Mouse (Mus musculus): ENCODE results near the gene Abhd6.
A peak's percentile ranks its signal among the peaks of the same experiment; 100 is the strongest.
"Not testable (repeated sequence)": the region's sequence is repeated elsewhere in the genome, so short reads cannot be mapped to it uniquely, and the experiment has no call there.

Gene Abhd6

GRCm38 (mm10) chr14:7999030-7999429, 3.7 kb upstream of the Abhd6 start:
- no peak for DNase-seq (ENCODE audit: low read depth, low spot score)

DNA sequence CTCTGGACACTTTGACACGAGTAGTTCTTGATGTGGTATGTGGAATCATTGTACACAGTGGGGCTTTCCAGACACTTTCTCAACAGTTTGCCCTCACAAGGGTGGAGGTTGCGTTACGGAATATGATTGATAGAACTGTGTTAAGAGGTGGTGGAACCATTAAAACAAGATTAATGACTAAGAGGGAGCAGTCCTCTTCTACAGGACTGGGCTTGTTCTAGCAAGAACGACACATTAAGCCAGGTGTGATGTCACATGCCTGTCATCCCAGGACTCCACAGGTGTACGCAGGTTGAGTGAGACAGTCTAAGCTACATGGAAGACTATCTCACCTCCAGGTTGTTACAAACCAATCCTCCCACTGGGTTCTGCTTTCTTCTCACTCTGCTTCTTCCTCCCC, 3.3 kb upstream of the Abhd6 start:
- DNase-seq (ENCODE audit: low read depth, low spot score): no peak

- DNase-seq (ENCODE audit: low read depth, low spot score): no peak
Measured at GRCm38 (mm10) chr14:8000247-8000646, 2.5 kb upstream of the Abhd6 start.

DNA sequence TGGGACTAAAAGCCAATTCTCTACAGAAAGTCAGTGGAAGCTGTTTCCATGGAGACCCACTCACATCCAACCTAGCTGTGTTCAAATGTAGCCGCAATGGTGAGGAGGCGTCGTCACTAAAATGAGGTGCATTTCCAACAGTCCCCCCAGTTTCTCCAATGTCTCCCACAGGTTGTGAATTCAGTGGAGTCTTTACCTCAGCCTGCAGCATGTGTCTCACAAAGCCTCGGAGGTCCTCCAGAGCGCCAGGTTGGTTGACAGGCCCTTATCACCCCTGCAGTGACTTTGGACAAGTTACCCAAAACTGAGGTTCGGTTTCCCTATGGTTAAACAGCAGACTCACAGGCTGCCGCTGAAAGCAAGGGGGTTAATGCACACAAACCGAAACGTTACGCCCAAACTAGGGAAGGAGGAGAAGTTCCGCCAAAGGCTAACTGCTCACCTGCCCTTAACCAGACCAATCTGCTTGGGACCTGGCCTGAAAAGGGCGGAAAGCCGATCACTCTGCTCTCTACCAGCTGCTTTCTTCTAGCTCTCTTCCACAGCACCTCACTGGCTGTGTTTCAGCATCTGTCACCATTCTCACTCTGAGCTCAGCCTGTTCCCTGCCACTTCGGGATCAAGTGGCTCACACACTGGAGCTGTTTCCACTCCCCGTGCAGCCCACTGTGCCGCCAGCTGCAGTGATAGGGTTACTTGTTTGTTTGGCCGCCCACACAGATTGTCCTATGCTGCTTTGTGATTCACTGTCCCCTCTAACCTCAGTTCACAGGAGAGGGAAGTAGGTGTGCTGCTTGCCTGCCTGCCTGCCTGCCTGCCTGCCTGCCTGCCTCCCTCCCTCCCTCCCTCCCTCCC, 1.6 kb upstream of the Abhd6 start:
- peak; percentile 69 for DNase-seq (ENCODE audit: low read depth, low spot score)

- no peak for DNase-seq (ENCODE audit: low read depth, low spot score)
Measured at GRCm38 (mm10) chr14:8003093-8003670, 480 bp downstream of the Abhd6 start.

GRCm38 (mm10) chr14:8003727-8004670, 1.3 kb downstream of the Abhd6 start:
- DNase-seq (ENCODE audit: low read depth, low spot score): no peak

DNA sequence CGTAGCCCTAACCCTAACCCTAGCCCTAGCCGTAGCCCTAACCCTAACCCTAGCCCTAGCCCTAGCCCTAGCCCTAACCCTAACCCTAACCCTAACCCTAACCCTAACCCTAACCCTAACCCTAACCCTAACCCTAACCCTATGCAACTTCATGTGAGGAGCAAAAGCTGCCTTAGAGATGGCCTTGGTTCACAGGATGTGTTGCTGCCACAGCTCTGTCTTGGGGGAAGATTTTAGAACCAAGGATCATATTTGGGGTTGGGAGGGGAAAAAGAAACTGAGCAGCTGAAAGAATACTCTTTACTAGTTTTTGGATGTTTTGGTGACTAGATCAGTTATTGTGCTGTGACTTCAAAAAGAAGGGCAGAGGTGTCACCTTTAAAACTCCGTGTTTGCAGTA, 3.4 kb downstream of the Abhd6 start:
- DNase-seq (ENCODE audit: low read depth, low spot score): not testable (repeated sequence)

GRCm38 (mm10) chr14:8007084-8007483, 4.4 kb downstream of the Abhd6 start:
- no peak for DNase-seq (ENCODE audit: low read depth, low spot score)

GRCm38 (mm10) chr14:8007486-8007885, 4.8 kb downstream of the Abhd6 start:
- DNase-seq (ENCODE audit: low read depth, low spot score): no peak

DNA sequence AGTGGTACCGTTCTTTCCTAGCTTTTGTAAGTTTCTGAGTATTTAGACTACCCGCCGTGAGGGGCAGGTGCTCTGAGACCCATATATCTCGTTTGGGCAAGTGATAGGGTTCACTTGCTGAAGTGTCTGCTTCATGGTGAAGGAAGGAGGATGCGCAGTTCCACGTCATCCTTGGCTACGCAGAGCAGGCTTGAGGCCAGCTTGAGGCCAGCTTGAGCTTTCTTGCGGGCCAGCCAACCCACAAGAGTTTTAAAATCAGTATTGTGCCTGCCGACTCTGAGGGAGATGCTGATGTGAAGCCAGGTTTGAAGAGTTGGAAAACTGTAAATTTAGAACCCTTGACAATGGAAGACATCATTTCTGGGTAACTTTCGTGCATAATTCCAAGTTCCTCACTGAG, 5.2 kb downstream of the Abhd6 start:
- DNase-seq (ENCODE audit: low read depth, low spot score): no peak

GRCm38 (mm10) chr14:8011297-8011696, 8.6 kb downstream of the Abhd6 start:
- DNase-seq (ENCODE audit: low read depth, low spot score): no peak

DNA sequence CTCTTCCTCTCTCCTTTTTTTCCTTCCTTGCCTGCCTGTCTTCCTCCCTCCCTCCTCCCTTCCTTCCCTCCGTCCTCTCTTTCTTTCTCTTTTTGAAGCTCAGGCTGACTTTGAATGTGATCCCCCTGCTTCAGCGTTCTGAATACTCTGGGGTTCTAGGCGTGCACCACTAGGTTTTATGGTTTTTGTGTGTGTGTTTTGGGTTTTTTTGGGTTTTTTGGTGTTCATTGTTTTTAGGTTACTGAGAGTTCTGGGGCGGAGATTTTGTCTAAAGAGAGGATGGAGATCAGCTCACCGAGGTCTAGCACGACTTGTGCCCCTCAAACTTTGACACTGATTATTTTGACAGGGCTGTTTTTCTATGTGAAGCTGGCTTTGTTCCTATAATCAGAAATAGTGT, 9.2 kb downstream of the Abhd6 start:
- no peak for DNase-seq (ENCODE audit: low read depth, low spot score)

DNA sequence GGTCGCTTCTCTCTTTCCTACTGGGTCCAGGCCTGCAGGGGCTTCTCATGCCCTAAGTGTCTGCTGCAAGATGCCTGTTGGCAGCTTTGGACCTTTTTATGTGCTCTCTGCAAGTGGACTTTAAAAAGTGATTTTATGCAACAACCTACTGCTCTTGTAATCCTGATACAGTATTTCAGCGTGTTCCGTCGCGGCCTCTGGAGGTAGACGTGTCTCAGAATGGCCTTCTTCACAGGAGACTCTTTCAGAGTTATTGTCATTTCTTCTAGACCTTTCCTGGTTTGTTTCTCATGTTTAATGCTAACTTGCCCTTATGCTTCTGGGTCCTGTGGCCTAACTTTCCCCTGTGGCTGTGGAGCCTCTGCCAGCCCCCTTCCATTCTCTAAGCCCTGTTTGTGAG, 13.1 kb downstream of the Abhd6 start:
- DNase-seq (ENCODE audit: low read depth, low spot score): no peak

- no peak for DNase-seq (ENCODE audit: low read depth, low spot score)
Measured at GRCm38 (mm10) chr14:8016276-8016675, 13.6 kb downstream of the Abhd6 start.

DNA sequence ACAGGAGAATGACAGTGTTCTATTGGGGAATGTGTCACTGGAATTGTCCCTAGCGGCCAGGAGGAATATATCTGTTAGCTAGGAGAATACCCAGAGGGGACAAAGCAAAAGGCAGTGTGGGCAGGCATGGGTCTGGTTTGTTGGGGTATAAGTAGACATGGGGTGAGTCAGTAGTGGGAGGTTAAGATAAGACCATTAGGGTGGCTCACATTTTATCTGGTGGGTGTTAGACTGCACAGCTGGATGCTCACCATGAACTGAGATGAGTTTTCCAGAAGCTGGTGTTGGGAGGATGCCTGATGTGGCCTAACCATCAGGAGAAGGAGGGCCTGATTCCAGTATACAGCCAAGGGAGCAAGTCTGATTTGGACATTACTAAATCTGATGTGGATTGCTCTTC, 14.2 kb downstream of the Abhd6 start:
- no peak for DNase-seq (ENCODE audit: low read depth, low spot score)

GRCm38 (mm10) chr14:8020011-8020410, 17.3 kb downstream of the Abhd6 start:
- DNase-seq (ENCODE audit: low read depth, low spot score): no peak

GRCm38 (mm10) chr14:8020546-8020945, 17.8 kb downstream of the Abhd6 start:
- no peak for DNase-seq (ENCODE audit: low read depth, low spot score)

- DNase-seq (ENCODE audit: low read depth, low spot score): no peak
Measured at GRCm38 (mm10) chr14:8024469-8024868, 21.8 kb downstream of the Abhd6 start.

DNA sequence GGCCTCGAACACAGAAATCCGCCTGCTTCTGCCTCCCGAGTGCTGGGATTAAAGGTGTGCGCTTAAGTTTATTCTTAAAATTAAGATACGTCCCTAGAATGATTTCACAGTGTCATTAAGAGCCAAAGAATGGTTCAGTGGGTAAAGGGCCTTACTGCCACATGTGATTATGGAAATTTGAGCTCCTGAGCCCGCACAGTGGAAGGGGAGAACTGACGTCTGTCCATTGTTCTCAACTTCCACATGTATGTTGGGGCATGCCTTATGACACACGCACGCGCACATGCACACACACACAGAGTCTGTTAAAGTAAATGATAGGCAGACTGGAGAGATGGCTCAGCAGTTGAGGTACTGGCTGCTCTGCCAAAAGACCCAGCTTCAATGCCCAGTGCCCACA, 22.2 kb downstream of the Abhd6 start:
- no peak for DNase-seq (ENCODE audit: low read depth, low spot score)

- DNase-seq (ENCODE audit: low read depth, low spot score): no peak
Measured at GRCm38 (mm10) chr14:8026769-8027531, 24.2 kb downstream of the Abhd6 start.

GRCm38 (mm10) chr14:8028086-8028485, 25.4 kb downstream of the Abhd6 start:
- no peak for DNase-seq (ENCODE audit: low read depth, low spot score)
